Mouse (Mus musculus) thymus, adult 2 months (tissue): ENCODE measurements around the gene Snapc2. TPM values are rescaled to one million over a fixed set of nuclear protein-coding genes. Genes with fewer than 3 reads are reported as not detected.

Experiments
- DNase-seq: peaks from one replicate; pipeline ENCODE4 v3.0.0; 2021
- H3K27ac ChIP-seq: fragments of 200-500 bp; 2 replicates; pipeline ENCODE4 v1.5.1; 2012; ENCODE audit warnings: low read length, control low read depth; ENCODE audit not compliant: control insufficient read depth, insufficient read depth
- H3K27me3 ChIP-seq: fragments of 200-500 bp; 2 replicates; pipeline ENCODE4 v1.6.1; 2012; ENCODE audit warnings: mild to moderate bottlenecking, low read length, moderate library complexity, mixed read lengths; ENCODE audit not compliant: control insufficient read depth, insufficient read depth
- H3K36me3 ChIP-seq: fragments of 200-500 bp; 2 replicates; pipeline ENCODE4 v1.6.1; 2012; ENCODE audit warnings: mild to moderate bottlenecking, low read length, moderate library complexity; ENCODE audit not compliant: control insufficient read depth, insufficient read depth
- H3K4me1 ChIP-seq: fragments of 200-500 bp; replicated peaks from 2 replicates; pipeline ENCODE4 v1.6.1; 2012; ENCODE audit warnings: low read length; ENCODE audit not compliant: control insufficient read depth, insufficient read depth
- H3K4me3 ChIP-seq: fragments of 200-500 bp; 2 replicates; pipeline ENCODE4 v1.5.1; 2012; ENCODE audit warnings: mild to moderate bottlenecking, low read length, control low read depth, moderate library complexity; ENCODE audit not compliant: control insufficient read depth, insufficient read depth
- CTCF ChIP-seq: fragments of 200-500 bp; IDR thresholded peaks from 2 replicates; pipeline ENCODE4 v1.5.1; 2012; ENCODE audit warnings: mild to moderate bottlenecking, control low read depth, low read length, moderate library complexity, borderline replicate concordance; ENCODE audit not compliant: control insufficient read depth, poor library complexity, insufficient read depth; ENCODE audit errors: extremely low read depth
- POLR2A ChIP-seq: fragments of 200-500 bp; IDR thresholded peaks from 2 replicates; pipeline ENCODE4 v1.6.1; 2012; ENCODE audit warnings: mild to moderate bottlenecking, low read length, control low read depth, moderate library complexity; ENCODE audit not compliant: control insufficient read depth, poor library complexity, insufficient read depth; ENCODE audit errors: extremely low read depth
- WGBS: fragments of 180-500 bp; shearing (Covaris S2); methylation state at CpG from one replicate; pipeline ENCODE4 v1.1.7; 2018; 5-methylcytosine and 5-hydroxymethylcytosine counted together
- polyA plus RNA-seq: library from polyadenylated mRNA; depleted of rRNA; stranded (reverse); fragments of >200 nt; gene quantifications from 2 replicates; pipeline ENCODE4 v1.2.3, GENCODE M21; 2012; rRNA removed

Gene Snapc2
- polyA plus RNA-seq, 1 experiment: 40.8 TPM

GRCm38 (mm10) chr8:4297822-4298221 is 44.9 kb downstream of the Snapc2 start:
- Histone ChIP-seq H3K4me3 (no peak overlapping the region), H3K4me1 (no peaks in the 10 kb centered on the region), H3K27ac (no peak overlapping the region), H3K36me3 (peaks cover 79% of the 10 kb centered on the region), H3K27me3 (no peaks in the 10 kb centered on the region)
- TF ChIP-seq POLR2A: no peak
- no peak for TF ChIP-seq CTCF
- 95% methylated on average over 4 of the region's 4 CpGs for WGBS
- DNase-seq: no peak

GRCm38 (mm10) chr8:4304124-4304547 is 51.3 kb downstream of the Snapc2 start:
- Histone ChIP-seq H3K4me3 (no peak overlapping the region), H3K27ac (no peak overlapping the region)
- TF ChIP-seq POLR2A: no peak
- TF ChIP-seq CTCF: no peak

More at GRCm38 (mm10) chr8:4304124-4304547, 51.3 kb downstream of the Snapc2 start:
- Histone ChIP-seq H3K4me1 (no peaks in the 10 kb centered on the region), H3K27me3 (no peaks in the 10 kb centered on the region), H3K36me3 (peaks cover 75% of the 10 kb centered on the region)
- 70% methylated on average over 3 of the region's 3 CpGs for WGBS
- no peak for DNase-seq

Other genes starting within 250 kb of the Snapc2 start
- gene Cd209f, start 147.2 kb upstream of the Snapc2 start, polyA plus RNA-seq: 8.4 and 10.0 TPM in 2 replicates
- 5.7 and 8.9 TPM in 2 replicates for gene Cd209g, start 119.0 kb upstream of the Snapc2 start, polyA plus RNA-seq
- 48.3 and 64.2 TPM in 2 replicates for gene Evi5l, start 86.5 kb upstream of the Snapc2 start, polyA plus RNA-seq
- 0.47 and 0.64 TPM in 2 replicates for gene Prr36, start 35.6 kb upstream of the Snapc2 start, polyA plus RNA-seq
- gene Lrrc8e, start 26.3 kb upstream of the Snapc2 start, polyA plus RNA-seq: 0.59 and 0.66 TPM in 2 replicates
- gene Map2k7, start 14.3 kb upstream of the Snapc2 start, polyA plus RNA-seq: 73.2 and 79.9 TPM in 2 replicates
- 2.6 and 4.6 TPM in 2 replicates for gene Gm49320, start 14.2 kb upstream of the Snapc2 start, polyA plus RNA-seq
- 56.4 and 69.7 TPM in 2 replicates for gene Tgfbr3l, start 4.9 kb upstream of the Snapc2 start, polyA plus RNA-seq
- 22.5 and 27.0 TPM in 2 replicates for gene Ctxn1, start 6.2 kb downstream of the Snapc2 start, polyA plus RNA-seq
- gene Timm44, start 22.8 kb downstream of the Snapc2 start, polyA plus RNA-seq: 84.4 and 88.0 TPM in 2 replicates
- gene Ccl25, start 72.1 kb downstream of the Snapc2 start, polyA plus RNA-seq: 178 and 233 TPM in 2 replicates
- 43.2 and 70.4 TPM in 2 replicates for gene Elavl1, start 72.3 kb downstream of the Snapc2 start, polyA plus RNA-seq
- gene Cers4, start 239.9 kb downstream of the Snapc2 start, polyA plus RNA-seq: 47.3 and 62.1 TPM in 2 replicates